Mouse (Mus musculus): ENCODE data around the gene Grid1. TPM values are rescaled to one million over a fixed set of nuclear protein-coding genes. Genes with fewer than 3 reads are reported as not detected.

Grid1 gene
- 0.26 TPM for polyA plus RNA-seq (2017; shearing (Covaris generic))

DNA sequence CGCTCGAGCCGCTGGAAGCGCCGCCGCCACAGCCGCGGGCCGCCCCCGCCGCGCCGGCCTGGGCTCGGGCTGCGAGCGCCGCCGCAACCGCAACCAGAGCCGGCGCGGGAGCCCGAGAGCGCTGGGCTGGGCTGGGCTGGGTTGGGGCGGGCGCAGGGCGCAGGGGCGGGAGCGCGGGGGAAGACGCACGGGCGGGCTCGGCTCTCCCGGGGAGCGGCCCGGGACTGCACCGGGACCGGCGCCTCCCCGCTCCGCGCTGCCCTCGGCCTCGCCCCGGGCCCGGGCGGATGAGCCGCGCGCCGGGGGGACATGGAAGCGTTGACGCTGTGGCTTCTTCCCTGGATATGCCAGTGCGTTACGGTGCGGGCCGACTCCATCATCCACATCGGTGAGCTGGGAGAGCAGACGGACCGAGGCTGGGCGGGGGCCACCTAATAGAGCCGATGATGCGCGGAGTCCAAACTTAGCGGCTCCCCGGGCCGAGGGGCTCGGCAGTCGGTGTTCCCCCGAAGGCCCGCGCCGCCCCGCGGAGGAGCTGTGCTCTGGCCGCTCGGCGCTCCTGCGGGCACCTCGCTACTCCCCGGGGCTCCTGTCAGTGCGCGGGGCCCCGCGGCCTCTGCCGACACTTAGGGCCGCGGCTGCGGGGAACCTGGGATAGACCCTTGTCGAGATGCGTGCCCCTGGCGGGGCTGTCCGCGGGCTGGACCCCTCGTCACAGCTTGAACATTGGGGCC lies at the start of gene Grid1:
Gene Grid1 (plus strand): TSS at position 190 of the 734 bp plus-strand sequence.

Other genes starting within 250 kb of the Grid1 start
- gene Ldb3, start 231.4 kb upstream of the Grid1 start, polyA plus RNA-seq (2017; shearing (Covaris generic)), result 0.04 TPM
- gene Opn4, start 220.0 kb upstream of the Grid1 start, polyA plus RNA-seq (2017; shearing (Covaris generic)), result not detected
- 98.1 TPM for gene Wapl, start 146.2 kb upstream of the Grid1 start, polyA plus RNA-seq (2017; shearing (Covaris generic))

All from CD4-positive, CD25-positive, alpha-beta regulatory T cell (primary cell).